Mouse (Mus musculus) left cerebral cortex, postnatal 4 days (tissue): ENCODE results near the gene Ccn5. TPM values are rescaled to one million over a fixed set of nuclear protein-coding genes. Genes with fewer than 3 reads are reported as not detected.

Experiments used
- DNase-seq: peaks from one replicate; pipeline ENCODE4 v3.0.0-alpha.2; 2022
- intact Hi-C: fragments of 180-260 bp; cut with DNase I; formaldehyde crosslinking; loops from one replicate; pipeline ENCODE4 v1.15.1; 2025
- total RNA-seq, 2 experiments: library from RNA; stranded (reverse); gene quantifications; 2 replicates each; pipeline ENCODE4 v1.2.3; 2021

The Ccn5 gene
- total RNA-seq, 2 experiments from 2014 or later = 0.34 TPM; not detected in 1

DNA sequence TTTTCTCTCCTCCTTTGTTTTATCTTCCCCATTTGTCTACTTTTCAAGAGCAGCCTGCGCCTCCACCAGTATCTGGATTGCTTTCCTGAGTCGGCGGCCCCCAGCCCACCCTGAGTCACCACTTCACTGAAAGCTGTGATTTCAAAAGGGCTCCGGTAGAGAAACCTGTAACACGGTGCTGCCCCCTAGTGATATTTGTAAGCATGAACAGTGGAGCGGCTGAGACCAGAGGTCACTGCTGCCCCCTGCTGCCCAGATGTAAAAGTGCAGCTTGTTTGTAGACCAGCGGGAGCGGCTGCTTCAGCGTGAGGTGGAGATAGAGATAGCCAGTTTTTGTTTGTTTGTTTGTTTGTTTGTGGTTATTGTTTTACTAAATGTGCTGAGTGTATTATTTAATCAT lies 17.4 kb downstream of the Ccn5 start:
- DNase-seq = peak; percentile 83
- intact Hi-C loops = loop anchor here (10.0 kb wide), 1 partner anchor 53 kb away; no protein-coding TSS in a partner anchor

DNA sequence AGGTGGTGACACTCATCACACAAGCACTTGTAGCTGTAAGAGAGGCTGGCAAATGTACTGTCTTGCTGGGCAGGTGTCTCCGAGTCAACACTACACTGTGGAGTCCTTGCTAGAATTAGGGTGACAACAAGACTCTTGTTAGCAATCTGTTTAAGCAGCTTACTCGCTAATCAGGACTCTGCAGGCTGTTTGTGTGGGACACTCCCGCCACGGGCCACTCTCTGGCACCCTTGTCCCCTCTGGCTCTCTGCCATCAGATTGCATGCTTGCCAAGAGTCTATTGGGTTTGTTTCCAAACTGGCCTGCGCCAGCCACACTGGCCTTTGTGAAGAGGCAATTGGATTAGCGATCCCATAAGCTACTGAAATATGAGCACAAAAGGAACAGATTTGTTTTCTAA lies 18.9 kb downstream of the Ccn5 start:
- intact Hi-C loops = loop anchor here (10.0 kb wide), 1 partner anchor 55 kb away; no protein-coding TSS in a partner anchor
- peak; percentile 82 for DNase-seq

DNA sequence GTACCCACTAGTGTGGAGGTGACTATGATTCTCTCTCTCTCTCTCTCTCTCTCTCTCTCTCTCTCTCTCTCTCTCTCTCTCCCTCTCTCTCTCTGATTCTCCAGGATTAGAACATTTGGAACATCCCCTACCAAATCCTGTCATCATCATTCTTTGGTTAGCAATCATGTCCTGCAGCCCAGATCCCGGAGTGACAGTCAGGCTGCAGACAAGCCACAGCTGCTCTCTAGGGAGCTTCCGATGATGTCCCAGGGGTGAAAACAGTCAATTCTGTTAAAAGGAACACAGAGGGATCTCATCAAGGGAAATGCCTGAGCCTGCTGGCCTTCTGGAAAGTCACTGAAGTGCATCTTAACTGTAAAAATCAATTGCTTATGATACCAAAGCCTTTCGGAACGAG lies 21.4 kb downstream of the Ccn5 start:
- DNase-seq = no peak
- intact Hi-C loops = no loop called here

DNA sequence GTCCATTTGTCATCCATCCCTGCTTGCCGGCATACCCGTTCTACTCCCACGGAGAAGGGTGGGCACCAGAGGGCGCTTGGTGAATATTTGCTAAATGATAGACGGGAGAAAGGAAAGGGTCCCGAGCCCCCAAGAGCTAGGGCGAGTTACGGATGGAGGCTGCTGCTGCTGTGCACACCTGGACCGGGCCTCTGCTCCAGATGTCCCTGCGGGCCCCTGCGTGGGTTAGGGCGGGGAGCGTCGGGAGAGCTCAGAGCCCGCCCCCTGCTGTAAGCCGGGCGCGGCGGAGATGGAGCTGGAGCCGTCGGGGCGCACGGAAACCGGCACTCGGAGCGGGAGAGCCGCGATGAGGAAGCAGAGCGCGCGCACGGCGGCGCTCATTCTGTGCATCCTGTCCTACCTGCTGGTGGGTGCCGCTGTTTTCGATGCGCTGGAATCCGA lies 32.8 kb downstream of the Ccn5 start, which contains the start of gene Kcnk15:
TSS of gene Kcnk15 (plus strand) at position 191 of the 441 bp plus-strand sequence.
- peak; percentile 66 for DNase-seq
- intact Hi-C loops = no loop called here

DNA sequence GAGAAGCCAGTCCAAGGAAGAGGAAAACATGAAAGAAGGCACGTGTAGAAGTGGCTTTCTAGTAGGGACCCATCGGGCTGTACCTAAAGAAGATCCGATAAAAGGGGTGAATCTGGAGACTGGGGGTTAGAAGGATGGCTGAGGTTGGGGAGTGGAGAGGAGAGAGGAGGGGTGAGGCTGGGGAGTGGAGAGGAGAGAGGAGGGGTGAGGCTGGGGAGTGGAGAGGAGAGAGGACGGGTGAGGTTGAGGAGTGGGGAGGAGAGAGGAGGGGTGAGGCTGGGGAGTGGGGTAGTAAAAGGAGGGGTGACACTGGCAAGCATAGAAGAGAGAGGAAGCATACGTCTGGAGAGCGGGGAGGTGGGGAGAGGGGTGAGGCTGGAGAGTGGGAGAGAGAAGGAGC lies 36.6 kb downstream of the Ccn5 start:
- no peak for DNase-seq
- intact Hi-C loops = loop anchor here (5.0 kb wide), 2 partner anchors 95 to 110 kb away; no protein-coding TSS in a partner anchor

DNA sequence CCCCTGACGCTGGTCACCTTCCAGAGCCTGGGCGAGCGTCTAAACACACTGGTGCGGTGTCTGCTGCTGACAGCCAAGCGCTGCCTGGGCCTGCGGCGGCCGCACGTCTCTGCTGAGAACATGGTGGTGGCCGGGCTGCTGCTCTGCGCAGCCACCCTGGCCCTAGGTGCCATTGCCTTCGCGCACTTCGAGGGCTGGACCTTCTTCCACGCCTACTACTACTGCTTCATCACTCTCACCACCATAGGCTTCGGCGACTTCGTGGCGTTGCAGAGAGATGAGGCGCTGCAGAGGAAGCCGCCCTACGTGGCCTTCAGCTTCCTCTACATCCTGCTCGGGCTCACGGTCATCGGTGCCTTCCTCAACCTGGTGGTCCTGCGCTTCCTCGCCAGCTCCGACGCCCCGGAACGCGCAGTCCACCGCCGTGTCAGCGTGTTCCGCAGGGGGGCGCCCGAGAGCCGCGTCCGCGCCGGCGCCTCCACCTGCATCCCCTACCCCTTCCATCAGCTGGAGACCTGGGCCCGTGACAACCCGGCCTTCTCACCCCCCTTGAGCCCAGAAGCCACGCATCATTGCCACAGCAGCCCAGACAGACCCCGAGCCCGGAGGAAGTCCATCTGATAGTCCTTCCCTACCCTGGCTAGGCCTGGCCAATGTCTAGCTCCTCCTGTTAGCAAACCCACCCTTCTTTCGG lies 37.7 kb downstream of the Ccn5 start:
- intact Hi-C loops = loop anchor here (5.0 kb wide), 2 partner anchors 94 to 109 kb away; no protein-coding TSS in a partner anchor
- peak; percentile 55 for DNase-seq

DNA sequence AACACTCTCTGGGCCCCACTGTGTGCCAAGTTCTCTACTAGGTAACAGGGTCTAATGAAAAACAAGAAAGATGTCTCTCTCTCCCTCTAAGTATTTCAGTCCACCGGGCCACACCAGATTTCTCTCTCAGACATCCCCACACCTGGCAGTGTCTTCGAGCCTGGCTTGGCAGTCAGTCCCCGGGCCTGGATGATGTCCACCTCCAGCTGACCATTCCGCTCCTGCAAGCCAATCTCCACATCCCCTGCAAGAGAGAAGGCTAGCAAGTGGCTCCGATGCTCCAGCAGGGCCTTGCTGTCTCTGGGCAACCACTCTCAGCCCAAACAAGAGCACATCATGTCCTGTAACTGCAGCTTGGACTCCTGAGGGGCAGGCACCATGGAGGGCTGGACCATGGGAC lies 44.6 kb downstream of the Ccn5 start:
- intact Hi-C loops = no loop called here
- DNase-seq = no peak

DNA sequence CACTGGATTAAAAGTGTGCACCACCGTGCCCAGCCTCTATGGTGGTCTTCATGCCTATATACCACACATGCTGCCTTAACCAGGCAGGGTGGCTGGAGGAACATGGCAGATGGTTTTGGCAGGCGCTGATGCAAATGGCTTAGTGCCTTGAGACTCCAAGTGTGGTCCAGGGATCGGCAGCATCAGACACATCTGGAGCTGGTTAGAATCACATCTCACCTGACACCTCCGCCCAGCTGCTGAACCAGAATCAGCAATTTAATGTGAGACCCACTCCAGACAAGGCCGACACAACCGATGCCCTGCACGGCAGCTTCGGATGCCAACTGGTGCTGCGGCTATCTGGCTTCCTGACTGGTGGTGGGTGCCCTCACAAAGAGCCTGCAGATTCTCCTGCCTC lies 45.4 kb downstream of the Ccn5 start:
- intact Hi-C loops = no loop called here
- DNase-seq = no peak

DNA sequence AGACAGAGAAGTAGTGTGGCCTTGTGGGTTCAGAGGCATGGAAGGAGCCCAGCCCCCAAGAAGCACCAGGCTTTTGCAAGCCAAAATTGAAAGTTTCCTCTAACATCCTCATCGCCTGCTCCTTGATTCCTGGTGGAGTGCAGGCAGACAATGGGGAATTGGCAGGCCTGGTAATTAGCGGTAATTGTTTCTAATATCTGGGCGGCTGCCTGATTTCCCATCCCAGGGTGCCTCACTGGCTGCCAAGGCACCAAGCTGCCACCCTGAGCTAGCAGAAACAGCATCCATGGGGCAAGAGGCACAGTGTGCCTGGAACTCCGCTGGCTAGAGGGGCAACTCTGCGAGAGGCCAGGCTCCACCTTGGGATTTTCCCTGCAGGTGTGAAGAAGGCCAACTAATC lies 49.1 kb downstream of the Ccn5 start:
- peak; percentile 42 for DNase-seq
- intact Hi-C loops = no loop called here

DNA sequence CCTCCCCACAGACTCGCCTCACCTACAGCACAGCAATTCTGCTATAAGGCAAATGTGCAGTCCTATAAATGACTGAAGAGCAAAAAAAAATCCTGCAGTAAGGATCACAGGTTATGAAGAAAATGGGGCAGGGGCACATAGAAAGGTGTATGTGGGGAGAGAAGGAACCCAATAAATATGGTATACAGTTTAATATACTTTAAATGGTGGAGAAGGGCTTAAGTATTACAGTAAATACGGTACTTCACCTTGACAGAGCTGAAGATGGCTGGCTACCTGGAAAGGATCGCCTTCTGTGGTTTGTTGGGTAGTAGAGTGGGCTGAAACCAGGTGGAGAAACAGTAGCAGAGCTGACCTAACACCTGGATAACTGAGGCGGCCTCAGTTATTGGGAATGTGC lies 50.6 kb downstream of the Ccn5 start:
- intact Hi-C loops = no loop called here

DNA sequence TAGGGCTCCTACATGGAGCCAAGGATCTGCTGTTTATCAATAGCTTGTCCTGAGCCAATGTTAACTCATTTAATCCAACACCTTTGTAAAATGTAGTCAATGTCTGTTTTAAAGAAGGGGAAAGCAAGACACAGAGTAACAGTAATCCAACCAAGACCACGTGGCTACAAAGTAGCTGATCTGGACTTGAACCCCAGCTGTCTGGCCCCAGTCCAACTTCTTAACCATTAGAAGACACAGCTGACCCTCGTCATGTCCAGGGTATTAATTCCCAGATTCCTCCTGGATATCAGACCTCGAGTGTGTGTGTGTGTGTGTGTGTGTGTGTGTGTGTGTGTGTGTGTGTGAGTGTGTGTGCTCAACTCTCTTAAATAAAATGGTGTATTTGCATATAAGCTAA lies 51.2 kb downstream of the Ccn5 start:
- intact Hi-C loops = no loop called here
- DNase-seq = no peak

More for the DNA sequence above, 50.6 kb downstream of the Ccn5 start:
- DNase-seq = no peak

DNA sequence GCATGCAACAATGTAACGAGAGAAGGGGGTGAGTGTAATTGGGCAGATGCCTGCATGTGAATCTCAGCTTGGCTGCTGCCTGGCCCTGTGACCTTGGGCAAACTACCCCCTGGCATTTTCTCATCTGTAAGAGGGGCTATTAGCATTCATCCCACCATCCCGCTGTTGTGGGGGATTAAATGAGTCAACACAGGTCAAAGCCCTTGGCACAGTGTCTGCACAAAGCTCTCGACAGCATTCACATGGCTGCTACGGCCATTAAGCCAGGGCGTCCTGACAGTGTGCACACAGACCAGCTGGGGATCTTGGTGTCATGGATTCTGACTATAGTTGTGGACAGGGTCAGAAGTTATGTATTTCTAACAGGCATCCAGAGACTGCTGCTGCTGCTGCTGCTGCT lies 54.2 kb downstream of the Ccn5 start:
- intact Hi-C loops = no loop called here
- peak; percentile 41 for DNase-seq

DNA sequence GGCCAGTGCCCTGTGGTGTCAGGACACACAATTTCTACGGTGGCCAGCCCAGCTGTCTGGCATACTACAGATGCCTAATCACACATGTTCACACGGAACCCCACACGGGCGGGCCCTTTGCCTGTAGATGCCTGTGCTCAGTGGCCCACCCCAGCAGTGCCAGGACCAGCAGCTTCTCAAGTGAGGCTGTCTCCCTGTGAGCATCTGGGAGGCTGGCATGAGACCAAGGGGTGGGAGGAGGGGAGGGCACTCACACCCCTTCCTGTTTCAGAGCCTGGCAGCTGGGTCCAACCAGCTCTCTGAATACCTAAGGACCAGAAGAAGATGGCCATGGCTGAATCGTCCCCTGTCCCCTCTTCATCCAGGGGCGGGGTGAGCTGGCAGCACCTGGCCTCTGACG lies 54.8 kb downstream of the Ccn5 start:
- intact Hi-C loops = no loop called here
- peak; percentile 93 for DNase-seq

DNA sequence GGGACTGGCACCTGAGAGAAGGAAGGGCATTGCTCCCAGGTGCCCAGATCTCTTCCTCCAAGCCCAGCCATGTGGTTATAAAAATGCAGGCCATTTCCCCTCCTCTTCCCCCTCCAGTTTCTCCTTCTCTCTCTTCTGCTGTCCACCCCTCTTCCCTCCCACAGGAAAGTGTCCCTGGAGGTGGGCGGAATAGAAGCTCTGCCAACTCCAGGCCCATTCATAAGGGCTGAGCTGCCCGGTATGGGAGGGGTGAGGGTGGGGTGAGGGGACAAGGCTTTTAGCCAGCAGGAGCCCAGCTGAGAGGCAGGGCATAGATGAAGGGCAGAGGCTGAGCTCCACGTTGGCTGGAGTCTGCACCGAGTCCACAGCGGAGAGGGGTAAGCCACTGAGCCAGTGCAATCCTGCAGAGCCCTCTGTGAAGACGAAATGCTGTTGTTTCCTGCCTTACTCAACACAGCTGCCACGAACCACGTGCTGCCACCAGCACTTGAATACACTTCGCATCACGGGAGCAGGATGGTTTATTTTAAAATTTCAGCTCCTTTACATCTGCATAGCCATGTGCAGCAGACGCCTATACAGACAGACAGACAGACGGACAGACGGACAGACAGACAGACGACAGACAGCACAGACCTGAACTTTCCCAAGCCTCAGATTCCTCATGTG lies 56.3 kb downstream of the Ccn5 start:
- intact Hi-C loops = no loop called here

DNA sequence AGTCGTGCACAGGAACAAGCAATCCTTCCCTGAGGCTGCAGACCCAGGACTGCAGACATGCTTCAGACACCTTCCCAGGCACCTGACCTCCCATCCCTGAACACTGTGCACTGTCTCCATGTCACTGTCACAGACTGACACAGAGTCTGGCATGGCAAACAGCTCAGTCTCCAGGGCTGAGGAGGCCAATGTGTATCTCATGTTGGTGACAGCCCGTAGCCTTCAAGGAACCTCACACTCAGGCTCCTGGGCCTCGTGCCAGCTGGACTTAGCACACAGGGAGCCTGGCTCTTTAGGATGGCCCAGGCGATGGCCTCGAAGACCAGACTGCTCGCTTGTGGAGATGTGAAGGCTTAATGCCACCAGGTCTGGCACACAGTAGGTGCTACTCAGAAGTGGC lies 60.2 kb downstream of the Ccn5 start:
- intact Hi-C loops = no loop called here
- DNase-seq = peak; percentile 69

More for the DNA sequence above, 56.3 kb downstream of the Ccn5 start:
- no peak for DNase-seq

Other genes starting within 250 kb of the Ccn5 start
- 10 to 100 TPM; 40.1 to 46.8 TPM for gene Ttpal, start 218.5 kb upstream of the Ccn5 start, total RNA-seq
- gene Serinc3, start 175.7 kb upstream of the Ccn5 start, total RNA-seq = 100 to 1,000 TPM; 138 to 139 TPM
- gene Pkig, start 162.5 kb upstream of the Ccn5 start, total RNA-seq = 10 to 100 TPM; 83.4 to 91.6 TPM
- 1 to 10 TPM; 5.0 to 5.9 TPM for gene Ada, start 70.6 kb upstream of the Ccn5 start, total RNA-seq
- gene Kcnk15, start 32.8 kb downstream of the Ccn5 start, total RNA-seq = not detected
- 10 to 100 TPM; 69.5 to 72.9 TPM for gene Rims4, start 97.8 kb downstream of the Ccn5 start, total RNA-seq
- gene Ywhab, start 174.1 kb downstream of the Ccn5 start, total RNA-seq = 100 to 1,000 TPM; 454 to 464 TPM
- 1 to 10 TPM; 2.4 to 3.1 TPM for gene Pabpc1l, start 204.6 kb downstream of the Ccn5 start, total RNA-seq
- gene Stk4, start 249.5 kb downstream of the Ccn5 start, total RNA-seq = 10 to 100 TPM; 31.8 to 38.8 TPM